Mouse (Mus musculus) embryonic fibroblast, embryonic 13.5 days (primary cell): ENCODE results near the gene Hspd1.

Experiments
- CTCF ChIP-seq: IDR thresholded peaks from 2 replicates; pipeline ENCODE4 v1.5.1; 2011; ENCODE audit warnings: mild to moderate bottlenecking, control low read depth, low read length, moderate library complexity, borderline replicate concordance; ENCODE audit not compliant: insufficient read depth
- POLR2A ChIP-seq: IDR thresholded peaks from 2 replicates; pipeline ENCODE4 v1.6.1; 2011; ENCODE audit warnings: low read depth, mild to moderate bottlenecking, control low read depth, low read length, moderate library complexity

DNA sequence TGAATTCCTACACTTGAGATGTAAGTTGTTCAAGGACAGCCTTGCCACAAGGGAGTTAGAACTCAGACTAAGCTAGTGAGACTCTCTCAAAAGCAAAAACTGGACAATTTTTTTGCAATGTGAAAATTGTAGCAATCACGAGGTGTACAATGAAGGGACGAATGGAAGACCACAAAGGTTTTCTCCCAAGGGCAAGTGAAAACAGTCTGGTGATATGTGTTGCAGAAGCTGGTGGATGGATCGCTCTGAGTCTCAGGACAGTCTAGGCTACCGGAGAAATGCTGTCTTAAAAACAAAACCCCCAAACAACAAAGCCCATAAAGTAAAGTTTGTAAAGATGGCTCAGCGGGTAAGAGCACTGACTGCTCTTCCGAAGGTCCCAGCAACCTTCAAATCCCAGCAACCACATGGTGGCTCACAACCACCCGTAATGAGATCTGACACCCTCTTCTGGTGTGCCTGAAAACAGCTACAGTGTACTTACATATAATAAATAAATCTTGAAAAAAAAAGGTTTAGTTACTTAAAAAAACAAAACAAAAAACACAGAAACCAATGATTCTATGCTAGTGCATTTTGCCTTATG is 2.2 kb downstream of the Hspd1 start:
- TF ChIP-seq POLR2A (no peak), CTCF (no peak)
